Mouse (Mus musculus): ENCODE data around the gene Tmem37. TPM values are rescaled to one million over a fixed set of nuclear protein-coding genes. Genes with fewer than 3 reads are reported as not detected.

Gene Tmem37
- polyA plus RNA-seq (2015; fragmentation: Nextera tagmentation; extraction: Ambion mirVana): 51.3 and 66.1 TPM in 2 replicates

- 4% methylated on average over 40 of the region's 40 CpGs for WGBS
- peak within 1 kb of the TSS; percentile 41 for H3K9ac ChIP-seq
- no peaks in the 10 kb centered on the region for H3K27me3 ChIP-seq (replicated peaks)
- peak within 1 kb of the TSS; percentile 44 for H3K4me3 ChIP-seq (replicated peaks)
- peak within 1 kb of the TSS; percentile 81 for H3K4me2 ChIP-seq (replicated peaks)
- H3K4me1 ChIP-seq (replicated peaks): peaks cover 24% of the 10 kb centered on the region
- ATAC-seq: peak; percentile 90
- no peaks in the 10 kb centered on the region for H3K9me3 ChIP-seq
- H3K27ac ChIP-seq: peak within 1 kb of the TSS; percentile 54
- H3K36me3 ChIP-seq: no peaks in the 10 kb centered on the region
Measured at GRCm38 (mm10) chr1:120073519-120074306, at the start of gene Tmem37. Tmem37 (minus strand) TSS chr1:120074074.

- H3K27me3 ChIP-seq (replicated peaks): no peaks in the 10 kb centered on the region
- H3K27ac ChIP-seq: peak overlapping the region; percentile 54; the same call in 1 of the 2 replicates
- H3K4me2 ChIP-seq (replicated peaks): peak overlapping the region; percentile 14; the same call in 1 of the 2 replicates
- H3K36me3 ChIP-seq: no peaks in the 10 kb centered on the region
- no peak for ATAC-seq
- H3K4me3 ChIP-seq (replicated peaks): no peak overlapping the region
- H3K9me3 ChIP-seq: no peaks in the 10 kb centered on the region
- peaks cover 7% of the 10 kb centered on the region; the same call in 1 of the 2 replicates for H3K4me1 ChIP-seq (replicated peaks)
- H3K9ac ChIP-seq: no peak overlapping the region
- 93% methylated on average over 8 of the region's 8 CpGs for WGBS
Measured at GRCm38 (mm10) chr1:120122634-120123383, 48.9 kb upstream of the Tmem37 start.

GRCm38 (mm10) chr1:120121930-120122530, 48.2 kb upstream of the Tmem37 start:
- Histone ChIP-seq H3K4me3 (replicated peaks) (peak overlapping the region; percentile 63), H3K9me3 (no peaks in the 10 kb centered on the region), H3K27ac (peak overlapping the region; percentile 96), H3K27me3 (replicated peaks) (no peaks in the 10 kb centered on the region), H3K36me3 (no peaks in the 10 kb centered on the region), H3K4me1 (replicated peaks) (peaks cover 10% of the 10 kb centered on the region; the same call in 1 of the 2 replicates), H3K4me2 (replicated peaks) (peak overlapping the region; percentile 65), H3K9ac (peak overlapping the region; percentile 51; the same call in 1 of the 2 replicates)
- no peak for ATAC-seq
- WGBS: 77% methylated on average over 9 of the region's 9 CpGs

DNA sequence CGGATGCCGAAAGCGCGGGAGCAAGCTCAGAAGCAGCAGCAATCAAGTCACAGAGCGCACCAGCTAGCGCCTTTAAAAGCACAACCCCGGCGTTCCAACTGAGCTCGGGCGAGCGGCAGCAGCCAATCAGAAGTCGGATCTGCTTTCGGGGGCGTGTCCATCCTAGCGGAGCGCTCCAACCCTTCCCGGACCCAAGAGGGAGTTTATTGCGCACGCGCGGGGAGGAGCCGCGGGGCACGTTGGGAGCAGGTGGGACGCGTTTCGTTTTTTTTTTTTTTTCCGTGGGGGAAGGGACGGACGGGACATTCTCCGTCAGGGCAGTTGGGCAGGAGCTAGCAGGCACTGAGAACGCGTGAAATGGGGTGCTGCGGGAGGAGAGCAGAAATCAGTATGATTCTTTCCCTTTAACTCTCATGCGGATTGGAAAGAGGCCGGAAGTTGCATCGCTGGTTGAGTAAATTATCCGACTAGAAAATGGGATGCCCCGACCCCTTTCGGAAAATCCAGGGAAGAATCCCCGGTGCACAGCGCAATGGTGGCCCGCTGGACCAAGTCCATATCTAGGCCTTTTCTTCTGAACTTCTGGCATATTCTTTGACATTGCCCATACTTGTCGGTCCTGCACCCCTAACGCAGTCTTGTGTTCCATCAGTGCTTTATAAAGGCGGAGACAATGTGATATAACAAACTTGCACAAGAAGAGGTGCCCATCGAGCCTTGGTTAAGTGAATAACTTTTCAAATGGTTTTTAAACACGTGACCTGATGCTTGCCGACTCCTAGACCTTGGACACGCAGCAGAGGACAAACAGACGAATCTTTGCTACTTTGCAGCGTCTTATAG, 47.3 kb upstream of the Tmem37 start, which contains the start of the genes Dbi and 3110009E18Rik:
Gene Dbi (minus strand): TSS at position 110 of the 843 bp plus-strand sequence.
Gene 3110009E18Rik (plus strand): TSS at position 219 of the 843 bp plus-strand sequence.
- peak within 1 kb of the TSS; percentile 96 for H3K27ac ChIP-seq
- under 1% methylated on average over 52 of the region's 52 CpGs for WGBS
- peaks cover under 1% of the 10 kb centered on the region for H3K36me3 ChIP-seq
- H3K9me3 ChIP-seq: no peaks in the 10 kb centered on the region
- no peaks in the 10 kb centered on the region for H3K27me3 ChIP-seq (replicated peaks)
- H3K4me1 ChIP-seq (replicated peaks): peaks cover 10% of the 10 kb centered on the region; the same call in 1 of the 2 replicates
- H3K9ac ChIP-seq: peak within 1 kb of the TSS; percentile 65
- H3K4me3 ChIP-seq (replicated peaks): peak within 1 kb of the TSS; percentile 63
- peak within 1 kb of the TSS; percentile 65 for H3K4me2 ChIP-seq (replicated peaks)
- ATAC-seq: peak; percentile 92

GRCm38 (mm10) chr1:120120141-120120968, 46.5 kb upstream of the Tmem37 start:
- H3K36me3 ChIP-seq: peaks cover 9% of the 10 kb centered on the region
- peak; percentile 75 for ATAC-seq
- peak overlapping the region; percentile 65 for H3K9ac ChIP-seq
- H3K4me1 ChIP-seq (replicated peaks): peaks cover 10% of the 10 kb centered on the region; the same call in 1 of the 2 replicates
- peak overlapping the region; percentile 65 for H3K4me2 ChIP-seq (replicated peaks)
- H3K27me3 ChIP-seq (replicated peaks): no peaks in the 10 kb centered on the region
- H3K27ac ChIP-seq: peak overlapping the region; percentile 94
- H3K4me3 ChIP-seq (replicated peaks): peak overlapping the region; percentile 63
- 2% methylated on average over 24 of the region's 24 CpGs for WGBS
- no peaks in the 10 kb centered on the region for H3K9me3 ChIP-seq

DNA sequence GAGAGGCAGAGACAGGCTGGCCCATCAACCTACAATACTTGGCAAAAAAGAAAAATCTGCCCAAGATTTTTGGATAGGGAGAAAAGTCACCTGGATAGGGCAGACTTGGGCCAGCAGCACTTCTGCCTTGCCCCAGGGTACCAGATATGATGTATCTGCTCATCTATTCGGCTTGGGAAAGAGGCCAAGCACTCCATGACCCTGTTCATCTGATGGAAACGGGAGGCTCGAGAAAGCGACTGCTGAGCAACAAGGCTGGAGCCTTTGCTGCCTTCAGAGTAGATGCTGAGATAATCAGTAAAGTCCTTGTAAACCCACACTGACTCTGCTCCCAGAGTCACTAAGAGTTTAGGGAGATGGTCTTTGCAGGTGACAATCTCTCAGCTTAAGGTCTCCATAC, 45.5 kb upstream of the Tmem37 start:
- no peak for ATAC-seq
- WGBS: 82% methylated on average over 4 of the region's 4 CpGs
- Histone ChIP-seq H3K4me3 (replicated peaks) (peak overlapping the region; percentile 63), H3K9ac (peak overlapping the region; percentile 65), H3K27ac (no peak overlapping the region), H3K27me3 (replicated peaks) (no peaks in the 10 kb centered on the region), H3K4me2 (replicated peaks) (peak overlapping the region; percentile 65), H3K36me3 (peaks cover 19% of the 10 kb centered on the region), H3K4me1 (replicated peaks) (peaks cover 10% of the 10 kb centered on the region; the same call in 1 of the 2 replicates), H3K9me3 (no peaks in the 10 kb centered on the region; the same call in 1 of the 2 replicates)

DNA sequence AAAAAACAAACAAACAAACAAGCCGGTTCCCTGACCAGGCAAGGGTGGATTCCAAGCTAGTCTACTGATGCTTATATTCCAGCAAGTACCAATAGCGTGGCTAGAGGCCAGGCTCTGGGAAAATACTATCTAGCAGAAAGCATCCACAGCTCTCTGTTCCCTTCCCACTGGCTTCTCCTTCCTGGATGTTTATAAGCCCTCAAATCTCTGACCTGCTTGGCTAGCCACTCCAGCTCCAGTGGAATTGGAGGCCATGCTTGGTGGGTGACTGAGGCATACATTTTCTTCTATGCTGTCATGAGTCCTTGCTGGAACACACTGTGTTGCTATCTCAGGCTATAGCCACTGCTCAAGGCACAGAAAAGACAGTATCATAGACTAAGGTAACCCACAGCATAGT, 45.0 kb upstream of the Tmem37 start:
- WGBS: 81% methylated on average over 2 of the region's 2 CpGs
- H3K4me2 ChIP-seq (replicated peaks): peak overlapping the region; percentile 65
- peak overlapping the region; percentile 63 for H3K4me3 ChIP-seq (replicated peaks)
- H3K27me3 ChIP-seq (replicated peaks): no peaks in the 10 kb centered on the region
- H3K4me1 ChIP-seq (replicated peaks): peaks cover 10% of the 10 kb centered on the region; the same call in 1 of the 2 replicates
- H3K9me3 ChIP-seq: no peaks in the 10 kb centered on the region; the same call in 1 of the 2 replicates
- H3K9ac ChIP-seq: peak overlapping the region; percentile 65; the same call in 1 of the 2 replicates
- H3K36me3 ChIP-seq: peaks cover 22% of the 10 kb centered on the region
- no peak for ATAC-seq
- no peak overlapping the region for H3K27ac ChIP-seq

DNA sequence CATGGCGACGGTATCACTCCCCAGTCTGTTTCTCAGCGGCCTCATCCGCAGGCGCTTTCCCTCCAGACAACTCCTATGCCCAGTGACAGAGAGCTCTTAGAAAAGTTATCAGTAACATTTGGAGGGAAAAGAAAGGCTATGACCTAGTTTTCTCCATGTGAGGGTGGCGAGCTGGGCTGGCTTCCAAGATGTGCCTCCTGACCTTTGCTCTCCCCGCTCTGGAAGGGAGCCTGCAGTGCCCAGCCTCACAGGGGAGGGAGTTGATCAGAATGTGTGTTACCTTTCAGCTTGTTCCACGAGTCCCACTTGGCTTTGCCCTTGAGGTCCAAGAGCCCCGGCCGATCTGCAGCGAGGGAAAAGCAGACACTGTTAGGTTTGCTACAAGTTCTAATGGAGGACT, 42.2 kb upstream of the Tmem37 start:
- Histone ChIP-seq H3K27ac (peak overlapping the region; percentile 7; the same call in 1 of the 2 replicates), H3K4me1 (replicated peaks) (peaks cover 10% of the 10 kb centered on the region; the same call in 1 of the 2 replicates), H3K36me3 (peaks cover 25% of the 10 kb centered on the region), H3K27me3 (replicated peaks) (no peaks in the 10 kb centered on the region), H3K4me2 (replicated peaks) (no peak overlapping the region), H3K9ac (no peak overlapping the region), H3K4me3 (replicated peaks) (no peak overlapping the region), H3K9me3 (no peaks in the 10 kb centered on the region; the same call in 1 of the 2 replicates)
- ATAC-seq: no peak
- WGBS: 78% methylated on average over 11 of the region's 11 CpGs

DNA sequence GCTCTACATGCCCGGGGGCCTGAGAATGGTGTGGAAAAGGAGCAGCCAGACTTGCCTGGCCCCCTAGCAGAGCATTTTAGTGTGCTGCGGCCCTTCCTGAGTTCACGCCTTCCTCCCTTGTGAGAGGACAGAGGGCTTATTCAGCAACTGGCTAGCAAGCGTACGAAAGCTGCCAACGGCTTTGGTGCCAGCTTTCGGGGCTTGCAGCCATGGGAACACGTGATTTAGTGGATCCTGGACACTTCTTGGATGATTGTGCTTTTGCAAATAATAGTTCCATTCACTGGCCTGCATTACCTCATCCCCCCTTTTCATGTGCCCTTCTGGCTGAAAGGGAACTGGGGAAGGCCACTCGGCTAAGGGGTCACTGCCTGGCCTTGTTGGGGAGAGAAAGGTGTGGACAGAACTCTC, 41.8 kb upstream of the Tmem37 start:
- Histone ChIP-seq H3K4me1 (replicated peaks) (peaks cover 10% of the 10 kb centered on the region; the same call in 1 of the 2 replicates), H3K4me2 (replicated peaks) (no peak overlapping the region), H3K4me3 (replicated peaks) (no peak overlapping the region), H3K9me3 (no peaks in the 10 kb centered on the region; the same call in 1 of the 2 replicates), H3K27me3 (replicated peaks) (no peaks in the 10 kb centered on the region), H3K36me3 (peaks cover 25% of the 10 kb centered on the region), H3K27ac (0 out of 2 replicates have a peak overlapping the region, but pooled peaks have one; percentile 7), H3K9ac (no peak overlapping the region)
- 82% methylated on average over 9 of the region's 9 CpGs for WGBS
- ATAC-seq: no peak
